Mouse (Mus musculus) MEL (cell line): ENCODE data around the gene Dach2. TPM values are rescaled to one million over a fixed set of nuclear protein-coding genes. Genes with fewer than 3 reads are reported as not detected.

Experiments
- DNase-seq: peaks from one replicate; pipeline ENCODE4 v3.0.0; 2011; ENCODE audit warnings: low read depth, low spot score
- H3K27ac ChIP-seq: 2 replicates; pipeline ENCODE4 v1.5.1; 2012; ENCODE audit warnings: low read depth, mild to moderate bottlenecking, control low read depth, low read length, moderate library complexity; ENCODE audit not compliant: control insufficient read depth
- H3K27me3 ChIP-seq, 2 experiments: fragments of 150-350 bp in 1 of 2; sonication (generic) in 1 of 2; 2 replicates each; pipeline ENCODE4 v1.6.1; 2012; ENCODE audit warnings: low read length in 2 of 2, mild to moderate bottlenecking in 2 of 2, improper control_type of control experiment in 1 of 2, moderate library complexity in 1 of 2; ENCODE audit not compliant: insufficient read depth in 2 of 2, control insufficient read depth in 1 of 2
- H3K36me3 ChIP-seq, 2 experiments: 2 replicates each; pipeline ENCODE4 v1.6.1; 2012 to 2014; ENCODE audit warnings: low read length in 2 of 2, improper control_type of control experiment in 1 of 2, inconsistent platforms in 1 of 2, mild to moderate bottlenecking in 1 of 2; ENCODE audit not compliant: insufficient read depth in 2 of 2, control insufficient read depth in 1 of 2
- H3K4me1 ChIP-seq, 2 experiments: fragments of 150-350 bp in 1 of 2; sonication (generic) in 1 of 2; 2 replicates each; pipeline ENCODE4 v1.6.1; 2012; ENCODE audit warnings: low read length in 2 of 2, improper control_type of control experiment in 1 of 2, mild to moderate bottlenecking in 1 of 2; ENCODE audit not compliant: insufficient read depth in 2 of 2, control insufficient read depth in 1 of 2
- H3K4me3 ChIP-seq, 2 experiments: fragments of 150-350 bp in 1 of 2; sonication (generic) in 1 of 2; 2 replicates each; pipeline ENCODE4 v1.5.1; 2012; ENCODE audit warnings: low read depth in 2 of 2, low read length in 2 of 2, mild to moderate bottlenecking in 2 of 2, moderate library complexity in 2 of 2, control low read depth in 1 of 2, improper control_type of control experiment in 1 of 2; ENCODE audit not compliant: control insufficient read depth in 1 of 2, insufficient read depth in 1 of 2
- H3K79me2 ChIP-seq: 2 replicates; pipeline ENCODE4 v1.6.1; 2012; ENCODE audit warnings: mild to moderate bottlenecking, low read length, moderate library complexity; ENCODE audit not compliant: control insufficient read depth, poor library complexity, insufficient read depth
- H3K9ac ChIP-seq: 2 replicates; pipeline ENCODE4 v1.6.1; 2012; ENCODE audit warnings: low read depth, mild to moderate bottlenecking, control low read depth, low read length, moderate library complexity; ENCODE audit not compliant: control insufficient read depth, poor library complexity, severe bottlenecking
- H3K9me3 ChIP-seq: fragments of 150-350 bp; sonication (generic); replicated peaks from 2 replicates; pipeline ENCODE4 v1.6.1; 2012; ENCODE audit warnings: mild to moderate bottlenecking, low read length, improper control_type of control experiment, moderate library complexity; ENCODE audit not compliant: insufficient read depth
- CHD1 ChIP-seq: IDR thresholded peaks from 2 replicates; pipeline ENCODE4 v1.6.1; 2012; ENCODE audit warnings: low read depth, mild to moderate bottlenecking, inconsistent platforms, low read length, improper control_type of control experiment
- CTCF ChIP-seq, 3 experiments: IDR thresholded peaks in 2 of 3; conservative IDR thresholded peaks in 1 of 3; 2 replicates each; pipeline ENCODE4 v1.5.1; 2011 to 2012; ENCODE audit warnings: low read length in 3 of 3, low read depth in 2 of 3, mild to moderate bottlenecking in 2 of 3, improper control_type of control experiment in 1 of 3, inconsistent platforms in 1 of 3, mixed read lengths in 1 of 3, moderate library complexity in 1 of 3; ENCODE audit not compliant: control insufficient read depth in 1 of 3, insufficient read depth in 1 of 3, poor library complexity in 1 of 3, severe bottlenecking in 1 of 3
- ELF1 ChIP-seq: IDR thresholded peaks from 2 replicates; pipeline ENCODE4 v1.6.1; 2014; ENCODE audit warnings: low read depth, mild to moderate bottlenecking, inconsistent platforms, low read length, improper control_type of control experiment, moderate library complexity
- EP300 ChIP-seq, 2 experiments: IDR thresholded peaks; 2 replicates each; pipeline ENCODE4 v1.6.1; 2011; ENCODE audit warnings: improper control_type of control experiment in 2 of 2, low read length in 2 of 2, low read depth in 1 of 2, mild to moderate bottlenecking in 1 of 2
- ETS1 ChIP-seq: IDR thresholded peaks from 2 replicates; pipeline ENCODE4 v1.6.1; 2012; ENCODE audit warnings: low read depth, mild to moderate bottlenecking, inconsistent platforms, low read length, improper control_type of control experiment, moderate library complexity
- GABPA ChIP-seq: IDR thresholded peaks from 2 replicates; pipeline ENCODE4 v1.6.1; 2012; ENCODE audit warnings: low read depth, mild to moderate bottlenecking, inconsistent platforms, low read length, improper control_type of control experiment, moderate library complexity
- GATA1 ChIP-seq: IDR thresholded peaks from 2 replicates; pipeline ENCODE4 v1.6.1; 2011; ENCODE audit warnings: low read depth, low read length, improper control_type of control experiment
- HCFC1 ChIP-seq: IDR thresholded peaks from 2 replicates; pipeline ENCODE4 v1.6.1; 2012; ENCODE audit warnings: low read depth, mild to moderate bottlenecking, inconsistent platforms, low read length, improper control_type of control experiment, moderate library complexity
- JUND ChIP-seq: IDR thresholded peaks from 2 replicates; pipeline ENCODE4 v1.6.1; 2011; ENCODE audit warnings: low read depth, mild to moderate bottlenecking, improper control_type of control experiment, low read length
- MEF2A ChIP-seq: IDR thresholded peaks from 2 replicates; pipeline ENCODE4 v1.6.1; 2014; ENCODE audit warnings: low read depth, mild to moderate bottlenecking, inconsistent platforms, low read length, improper control_type of control experiment; ENCODE audit not compliant: poor library complexity, insufficient replicate concordance, severe bottlenecking; ENCODE audit errors: extremely low read depth
- MYC ChIP-seq: IDR thresholded peaks from 2 replicates; pipeline ENCODE4 v1.6.1; 2011; ENCODE audit warnings: low read depth, mild to moderate bottlenecking, low read length, improper control_type of control experiment, moderate library complexity
- NRF1 ChIP-seq: IDR thresholded peaks from 2 replicates; pipeline ENCODE4 v1.6.1; 2014; ENCODE audit warnings: low read depth, mild to moderate bottlenecking, inconsistent platforms, low read length, improper control_type of control experiment, moderate library complexity; ENCODE audit not compliant: poor library complexity, insufficient read depth, severe bottlenecking
- POLR2AphosphoS2 ChIP-seq: IDR thresholded peaks from 2 replicates; pipeline ENCODE4 v1.6.1; 2011; ENCODE audit warnings: low read length, improper control_type of control experiment
- POLR2AphosphoS5 ChIP-seq: IDR thresholded peaks from 2 replicates; pipeline ENCODE4 v1.6.1; 2012; ENCODE audit warnings: low read depth, borderline replicate concordance, mild to moderate bottlenecking, inconsistent platforms, low read length, moderate library complexity, mixed read lengths
- RCOR1 ChIP-seq: IDR thresholded peaks from 2 replicates; pipeline ENCODE4 v1.6.1; 2012; ENCODE audit warnings: low read depth, mild to moderate bottlenecking, inconsistent platforms, low read length, improper control_type of control experiment
- SIN3A ChIP-seq: IDR thresholded peaks from 2 replicates; pipeline ENCODE4 v1.6.1; 2012; ENCODE audit warnings: low read length, improper control_type of control experiment, inconsistent platforms
- TBP ChIP-seq: IDR thresholded peaks from 2 replicates; pipeline ENCODE4 v1.8.0; 2011; ENCODE audit warnings: low read depth, low read length, improper control_type of control experiment
- TCF12 ChIP-seq: IDR thresholded peaks from 2 replicates; pipeline ENCODE4 v1.6.1; 2014; ENCODE audit warnings: low read depth, mild to moderate bottlenecking, inconsistent platforms, low read length, improper control_type of control experiment, moderate library complexity
- UBTF ChIP-seq: IDR thresholded peaks from 2 replicates; pipeline ENCODE4 v1.6.1; 2012; ENCODE audit warnings: low read depth, mild to moderate bottlenecking, inconsistent platforms, low read length, improper control_type of control experiment, moderate library complexity, borderline replicate concordance; ENCODE audit not compliant: insufficient read depth
- ZNF384 ChIP-seq: IDR thresholded peaks from 2 replicates; pipeline ENCODE4 v1.6.1; 2012; ENCODE audit warnings: low read depth, mild to moderate bottlenecking, inconsistent platforms, low read length, improper control_type of control experiment
- polyA plus RNA-seq, 2 experiments: library from polyadenylated mRNA; stranded (reverse) in 1 of 2; unstranded in 1 of 2; fragments of >175 nt in 1 of 2; fragments of >200 nt in 1 of 2; gene quantifications; 2 replicates each; pipeline versions ENCODE4 v1.2.1 to v1.2.4; 2012; ENCODE audit warnings: low replicate concordance in 2 of 2, low read depth in 1 of 2; ENCODE audit not compliant: insufficient read length in 2 of 2, insufficient read depth in 1 of 2, missing spikeins in 1 of 2
- total RNA-seq: library from RNA; depleted of rRNA; stranded (reverse); fragments of 300-350 nt; gene quantifications from 2 replicates; pipeline ENCODE4 v1.2.3, GENCODE M21; 2012

Dach2 gene
- total and polyA plus RNA-seq, 3 experiments: 0.04 TPM; not detected in 2

- TF ChIP-seq ETS1: 0 out of 2 replicates have a peak, but pooled peaks have one; percentile 40
- TF ChIP-seq EP300 (IDR thresholded peaks at IDR 0.05; ENCODE audit: low read depth in 1 of 2, low read length in 2 of 2): peak; percentile 59 to 65; a peak in 3 of 4 replicates
- TF ChIP-seq TCF12: peak; percentile 81
- TF ChIP-seq GABPA: no peak
- TF ChIP-seq ELF1: no peak
- peak; percentile 64; the same call in 1 of the 2 replicates for TF ChIP-seq GATA1
- peak; percentile 42; the same call in 1 of the 2 replicates for TF ChIP-seq MEF2A
- peak; percentile 94 for TF ChIP-seq RCOR1
- Histone ChIP-seq H3K36me3 (no peaks in the 10 kb centered on the region), H3K4me1 (no peaks in the 10 kb centered on the region), H3K27ac (no peak overlapping the region), H3K9ac (no peak overlapping the region), H3K27me3 (no peaks in the 10 kb centered on the region), H3K4me3 (no peak overlapping the region), H3K9me3 (no peaks in the 10 kb centered on the region), H3K79me2 (no peaks in the 10 kb centered on the region)
- no peak for DNase-seq
These were observed 368.8 kb downstream of the Dach2 start for GRCm38 (mm10) chrX:113666069-113666468.

- no peak for DNase-seq
- H3K9me3 ChIP-seq: no peaks in the 10 kb centered on the region
- H3K27me3 ChIP-seq: no peaks in the 10 kb centered on the region
- no peaks in the 10 kb centered on the region for H3K36me3 ChIP-seq
- H3K27ac ChIP-seq: no peak overlapping the region
- no peaks in the 10 kb centered on the region for H3K79me2 ChIP-seq
- no peaks in the 10 kb centered on the region for H3K4me1 ChIP-seq
- H3K4me3 ChIP-seq: no peak overlapping the region
- TF ChIP-seq SIN3A (no peak), CTCF (IDR thresholded peaks at IDR 0.05 in 2 of 3, conservative IDR thresholded peaks at IDR 0.05 in 1 of 3; ENCODE audit: control insufficient read depth in 1 of 3, insufficient read depth in 1 of 3, low read depth in 2 of 3, low read length in 3 of 3, poor library complexity in 1 of 3, severe bottlenecking in 1 of 3) (no peak), JUND (no peak), UBTF (no peak), ELF1 (no peak), POLR2AphosphoS5 (no peak), POLR2AphosphoS2 (no peak), ZNF384 (no peak), TBP (no peak), HCFC1 (no peak), MYC (no peak), NRF1 (no peak), CHD1 (no peak)
- H3K9ac ChIP-seq: no peak overlapping the region
These were observed 389.9 kb downstream of the Dach2 start for GRCm38 (mm10) chrX:113687163-113687562.
